Mouse (Mus musculus): Measurements from ENCODE around the gene Scfd2. TPM values are rescaled to one million over a fixed set of nuclear protein-coding genes. Genes with fewer than 3 reads are reported as not detected.

Scfd2 gene
- polyA plus RNA-seq, 1 experiment from 2014 or later = 20.6 TPM

DNA sequence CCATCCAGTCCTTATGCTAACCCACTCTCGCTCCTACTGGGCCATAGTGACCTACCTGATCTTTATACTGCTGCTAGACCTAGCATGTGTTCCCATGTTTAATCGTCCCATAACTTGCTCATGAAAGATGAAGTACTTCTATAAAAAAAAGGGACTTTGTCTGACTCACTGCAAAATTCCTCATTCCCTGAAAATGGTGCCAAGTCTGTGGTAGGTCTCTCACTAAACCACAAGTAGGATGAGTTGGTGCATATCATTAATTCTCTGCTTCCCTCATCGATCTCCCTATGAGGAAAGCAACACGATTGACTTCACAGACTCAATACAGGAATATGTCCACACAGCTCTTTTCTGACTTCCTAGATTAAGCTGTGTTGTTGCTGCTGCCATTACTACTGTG, 46.9 kb downstream of the Scfd2 start:
- H3K9me3 ChIP-seq (replicated peaks) = no peaks in the 10 kb centered on the region
- no peak for ATAC-seq (ENCODE audit: low FRiP score)
- no peak overlapping the region for H3K4me3 ChIP-seq (replicated peaks)
- H3K27ac ChIP-seq (replicated peaks) = no peak overlapping the region
- H3K4me2 ChIP-seq = no peak overlapping the region
- H3K9ac ChIP-seq (replicated peaks) = no peak overlapping the region
- H3K4me1 ChIP-seq = no peaks in the 10 kb centered on the region; the same call in 1 of the 2 replicates
- no peaks in the 10 kb centered on the region for H3K27me3 ChIP-seq (replicated peaks)
- 90% methylated on average over 4 of the region's 4 CpGs for WGBS
- H3K36me3 ChIP-seq = no peaks in the 10 kb centered on the region

GRCm38 (mm10) chr5:74482633-74483032, 48.9 kb downstream of the Scfd2 start:
- H3K4me3 ChIP-seq (replicated peaks) = no peak overlapping the region
- WGBS = 19% methylated on average over 6 of the region's 6 CpGs
- peak; percentile 24; the same call in 1 of the 2 replicates for ATAC-seq (ENCODE audit: low FRiP score)
- H3K9me3 ChIP-seq (replicated peaks) = no peaks in the 10 kb centered on the region
- no peak overlapping the region for H3K9ac ChIP-seq (replicated peaks)
- H3K4me2 ChIP-seq = no peak overlapping the region
- no peaks in the 10 kb centered on the region; the same call in 1 of the 2 replicates for H3K4me1 ChIP-seq
- H3K36me3 ChIP-seq = no peaks in the 10 kb centered on the region
- H3K27me3 ChIP-seq (replicated peaks) = no peaks in the 10 kb centered on the region
- H3K27ac ChIP-seq (replicated peaks) = no peak overlapping the region

DNA sequence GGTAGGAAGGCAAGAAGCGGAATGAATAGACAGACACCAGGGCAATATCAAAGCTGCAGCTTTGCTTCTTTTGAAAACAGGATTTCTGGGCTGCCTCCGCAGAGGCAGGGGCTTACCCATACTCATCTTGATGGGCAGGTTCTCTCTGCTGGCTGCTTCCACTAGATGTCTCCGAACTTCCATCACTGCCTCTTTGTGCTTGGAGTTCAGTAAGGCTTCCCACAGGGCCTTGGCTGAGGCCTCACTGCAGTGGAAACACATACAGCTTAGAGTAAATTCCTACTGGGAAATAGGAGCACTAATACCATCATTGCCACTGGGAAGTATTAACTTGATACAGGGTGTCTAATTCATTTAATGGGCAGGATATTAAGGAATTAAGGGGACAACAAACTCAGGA, 49.5 kb downstream of the Scfd2 start:
- H3K27ac ChIP-seq (replicated peaks) = no peak overlapping the region
- no peak overlapping the region for H3K9ac ChIP-seq (replicated peaks)
- H3K4me3 ChIP-seq (replicated peaks) = no peak overlapping the region
- WGBS = 72% methylated on average over 3 of the region's 3 CpGs
- no peaks in the 10 kb centered on the region; the same call in 1 of the 2 replicates for H3K4me1 ChIP-seq
- H3K27me3 ChIP-seq (replicated peaks) = no peaks in the 10 kb centered on the region
- H3K4me2 ChIP-seq = no peak overlapping the region
- no peaks in the 10 kb centered on the region for H3K36me3 ChIP-seq
- no peaks in the 10 kb centered on the region for H3K9me3 ChIP-seq (replicated peaks)
- ATAC-seq (ENCODE audit: low FRiP score) = no peak

GRCm38 (mm10) chr5:74480409-74480808, 51.1 kb downstream of the Scfd2 start:
- no peaks in the 10 kb centered on the region; the same call in 1 of the 2 replicates for H3K4me1 ChIP-seq

GRCm38 (mm10) chr5:74479947-74480346, 51.6 kb downstream of the Scfd2 start:
- Histone ChIP-seq H3K9me3 (replicated peaks) (no peaks in the 10 kb centered on the region), H3K27ac (replicated peaks) (no peak overlapping the region), H3K9ac (replicated peaks) (no peak overlapping the region), H3K4me1 (no peaks in the 10 kb centered on the region; the same call in 1 of the 2 replicates), H3K27me3 (replicated peaks) (no peaks in the 10 kb centered on the region), H3K4me3 (replicated peaks) (no peak overlapping the region), H3K4me2 (no peak overlapping the region), H3K36me3 (no peaks in the 10 kb centered on the region)
- ATAC-seq (ENCODE audit: low FRiP score) = no peak
- WGBS = 90% methylated on average over 4 of the region's 4 CpGs

More at GRCm38 (mm10) chr5:74480409-74480808, 51.1 kb downstream of the Scfd2 start:
- 75% methylated on average over 4 of the region's 4 CpGs for WGBS
- Histone ChIP-seq H3K9ac (replicated peaks) (no peak overlapping the region), H3K27me3 (replicated peaks) (no peaks in the 10 kb centered on the region), H3K4me2 (no peak overlapping the region), H3K27ac (replicated peaks) (no peak overlapping the region), H3K9me3 (replicated peaks) (no peaks in the 10 kb centered on the region), H3K4me3 (replicated peaks) (no peak overlapping the region), H3K36me3 (no peaks in the 10 kb centered on the region)
- no peak for ATAC-seq (ENCODE audit: low FRiP score)

GRCm38 (mm10) chr5:74479157-74479556, 52.4 kb downstream of the Scfd2 start:
- WGBS = 83% methylated on average over 5 of the region's 5 CpGs
- Histone ChIP-seq H3K27ac (replicated peaks) (no peak overlapping the region), H3K4me3 (replicated peaks) (no peak overlapping the region), H3K27me3 (replicated peaks) (no peaks in the 10 kb centered on the region), H3K4me2 (no peak overlapping the region), H3K9ac (replicated peaks) (no peak overlapping the region), H3K9me3 (replicated peaks) (no peaks in the 10 kb centered on the region), H3K36me3 (no peaks in the 10 kb centered on the region), H3K4me1 (no peaks in the 10 kb centered on the region; the same call in 1 of the 2 replicates)
- no peak for ATAC-seq (ENCODE audit: low FRiP score)

- Histone ChIP-seq H3K4me3 (replicated peaks) (no peak overlapping the region), H3K4me2 (no peak overlapping the region), H3K27me3 (replicated peaks) (no peaks in the 10 kb centered on the region), H3K9ac (replicated peaks) (no peak overlapping the region), H3K9me3 (replicated peaks) (no peaks in the 10 kb centered on the region), H3K36me3 (no peaks in the 10 kb centered on the region), H3K4me1 (no peaks in the 10 kb centered on the region), H3K27ac (replicated peaks) (no peak overlapping the region)
- WGBS = 87% methylated on average over 10 of the region's 10 CpGs
- ATAC-seq (ENCODE audit: low FRiP score) = no peak
Observed at GRCm38 (mm10) chr5:74476551-74476950, 55.0 kb downstream of the Scfd2 start.

- 91% methylated on average over 11 of the region's 11 CpGs for WGBS
- no peak overlapping the region for H3K9ac ChIP-seq (replicated peaks)
- ATAC-seq (ENCODE audit: low FRiP score) = no peak
- H3K27me3 ChIP-seq (replicated peaks) = no peaks in the 10 kb centered on the region
- H3K4me3 ChIP-seq (replicated peaks) = no peak overlapping the region
- H3K9me3 ChIP-seq (replicated peaks) = no peaks in the 10 kb centered on the region
- no peak overlapping the region for H3K4me2 ChIP-seq
- H3K36me3 ChIP-seq = no peaks in the 10 kb centered on the region
- H3K27ac ChIP-seq (replicated peaks) = no peak overlapping the region
- no peaks in the 10 kb centered on the region for H3K4me1 ChIP-seq
Observed at GRCm38 (mm10) chr5:74473117-74473516, 58.4 kb downstream of the Scfd2 start.

DNA sequence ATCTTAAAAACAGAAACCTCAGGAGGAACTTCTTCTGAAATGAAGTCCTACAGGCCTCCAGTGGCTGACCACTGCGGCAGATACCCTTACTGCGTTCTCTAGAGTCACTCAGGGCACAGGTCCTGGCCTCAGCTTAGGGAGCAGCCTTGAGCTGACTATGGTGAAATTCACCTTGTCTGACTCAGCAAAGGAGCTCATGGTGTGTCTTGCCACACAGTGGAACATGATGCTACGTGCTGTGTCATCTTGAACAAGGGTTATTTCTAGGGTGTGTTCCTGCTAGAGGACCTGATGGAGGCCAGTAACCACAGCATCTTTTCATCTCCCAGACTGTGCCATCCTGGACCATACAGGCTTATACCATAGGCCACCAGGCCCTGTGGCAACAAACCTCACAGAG, 60.7 kb downstream of the Scfd2 start:
- H3K36me3 ChIP-seq = no peaks in the 10 kb centered on the region
- no peak overlapping the region for H3K27ac ChIP-seq (replicated peaks)
- WGBS = 88% methylated on average over 3 of the region's 3 CpGs
- no peak overlapping the region for H3K4me2 ChIP-seq
- no peak for ATAC-seq (ENCODE audit: low FRiP score)
- H3K9me3 ChIP-seq (replicated peaks) = no peaks in the 10 kb centered on the region
- no peaks in the 10 kb centered on the region for H3K27me3 ChIP-seq (replicated peaks)
- H3K4me1 ChIP-seq = 0 out of 2 replicates have a peak, but pooled peaks cover 2% of the 10 kb centered on the region
- no peak overlapping the region for H3K9ac ChIP-seq (replicated peaks)
- no peak overlapping the region for H3K4me3 ChIP-seq (replicated peaks)

- ATAC-seq (ENCODE audit: low FRiP score) = no peak
- WGBS = 22% methylated on average over 1 of the region's 1 CpGs
- Histone ChIP-seq H3K4me3 (replicated peaks) (no peak overlapping the region), H3K27me3 (replicated peaks) (no peaks in the 10 kb centered on the region), H3K4me2 (no peak overlapping the region), H3K9me3 (replicated peaks) (no peaks in the 10 kb centered on the region), H3K4me1 (0 out of 2 replicates have a peak, but pooled peaks cover 2% of the 10 kb centered on the region), H3K36me3 (no peaks in the 10 kb centered on the region), H3K9ac (replicated peaks) (no peak overlapping the region), H3K27ac (replicated peaks) (no peak overlapping the region)
Observed at GRCm38 (mm10) chr5:74469620-74470019, 61.9 kb downstream of the Scfd2 start.

DNA sequence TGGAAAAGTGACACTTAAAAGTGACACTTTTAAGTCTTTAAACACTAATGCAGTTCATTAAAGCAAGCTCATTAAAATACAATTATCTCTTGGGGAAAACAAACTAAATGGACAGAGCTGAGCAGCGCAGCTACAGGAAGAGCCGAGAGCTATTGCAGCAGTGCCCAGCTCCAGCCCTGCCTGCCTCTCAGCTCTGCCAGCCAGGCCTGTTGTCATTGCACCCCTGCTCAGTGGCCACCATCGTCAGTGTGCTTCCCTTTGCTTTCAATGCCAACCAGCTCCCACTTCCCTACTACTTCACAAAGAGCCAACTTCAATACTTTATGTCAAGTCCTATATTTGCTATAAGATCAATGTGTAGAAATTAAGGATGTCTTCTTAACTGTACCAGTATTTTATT, 63.8 kb downstream of the Scfd2 start:
- Histone ChIP-seq H3K4me3 (replicated peaks) (no peak overlapping the region), H3K27ac (replicated peaks) (no peak overlapping the region), H3K9me3 (replicated peaks) (no peaks in the 10 kb centered on the region), H3K9ac (replicated peaks) (no peak overlapping the region), H3K4me2 (no peak overlapping the region), H3K4me1 (0 out of 2 replicates have a peak, but pooled peaks cover 2% of the 10 kb centered on the region), H3K27me3 (replicated peaks) (no peaks in the 10 kb centered on the region), H3K36me3 (no peaks in the 10 kb centered on the region)
- WGBS = 24% methylated on average over 3 of the region's 3 CpGs
- ATAC-seq (ENCODE audit: low FRiP score) = no peak

- Histone ChIP-seq H3K4me2 (no peak overlapping the region), H3K27ac (replicated peaks) (no peak overlapping the region), H3K4me3 (replicated peaks) (no peak overlapping the region), H3K27me3 (replicated peaks) (no peaks in the 10 kb centered on the region), H3K36me3 (no peaks in the 10 kb centered on the region), H3K9ac (replicated peaks) (no peak overlapping the region), H3K4me1 (no peaks in the 10 kb centered on the region), H3K9me3 (replicated peaks) (no peaks in the 10 kb centered on the region)
- 85% methylated on average over 2 of the region's 2 CpGs for WGBS
- no peak for ATAC-seq (ENCODE audit: low FRiP score)
Observed at GRCm38 (mm10) chr5:74456759-74457158, 74.8 kb downstream of the Scfd2 start.
